Mouse (Mus musculus) forebrain, embryonic 10.5 days (tissue): Measurements from ENCODE around the gene Polr1e. TPM values are rescaled to one million over a fixed set of nuclear protein-coding genes. Genes with fewer than 3 reads are reported as not detected.
A peak's percentile ranks its signal among the peaks of the same experiment; 100 is the strongest.

ENCODE experiments used
- DNase-seq: peaks from one replicate; pipeline ENCODE4 v3.0.0-alpha.2; 2017; ENCODE audit warnings: low spot score; ENCODE audit errors: extremely low spot score
- H3K27ac ChIP-seq: fragments of 300-500 bp; sonication (generic); 2 replicates; pipeline ENCODE4 v1.5.1; 2016; ENCODE audit warnings: mild to moderate bottlenecking
- H3K27me3 ChIP-seq: fragments of 300-500 bp; sonication (generic); 2 replicates; pipeline ENCODE4 v1.6.1; 2016; ENCODE audit warnings: mild to moderate bottlenecking; ENCODE audit not compliant: poor library complexity, severe bottlenecking
- H3K36me3 ChIP-seq: fragments of 300-500 bp; sonication (generic); replicated peaks from 2 replicates; pipeline ENCODE4 v1.6.1; 2016; ENCODE audit warnings: mild to moderate bottlenecking, moderate library complexity
- H3K4me1 ChIP-seq: fragments of 300-500 bp; sonication (generic); 2 replicates; pipeline ENCODE4 v1.6.1; 2016
- H3K4me3 ChIP-seq: fragments of 300-500 bp; sonication (generic); 2 replicates; pipeline ENCODE4 v1.5.1; 2016; ENCODE audit warnings: mild to moderate bottlenecking, moderate library complexity
- H3K9me3 ChIP-seq: fragments of 300-500 bp; sonication (generic); 2 replicates; pipeline ENCODE4 v1.6.1; 2016; ENCODE audit warnings: mild to moderate bottlenecking, moderate library complexity
- WGBS: fragments of 180-500 bp; shearing (Covaris S2); methylation state at CpG from one replicate; pipeline ENCODE4 v1.1.7; 2016; 5-methylcytosine and 5-hydroxymethylcytosine counted together
- polyA plus RNA-seq: library from polyadenylated mRNA; unstranded; fragments of >200 nt; fragmentation: Nextera tagmentation; extraction: Ambion mirVana; gene quantifications from 2 replicates; pipeline ENCODE4 v1.2.1, GENCODE M21; 2016

Polr1e gene
- polyA plus RNA-seq = 64.8 and 71.4 TPM in 2 replicates

DNA sequence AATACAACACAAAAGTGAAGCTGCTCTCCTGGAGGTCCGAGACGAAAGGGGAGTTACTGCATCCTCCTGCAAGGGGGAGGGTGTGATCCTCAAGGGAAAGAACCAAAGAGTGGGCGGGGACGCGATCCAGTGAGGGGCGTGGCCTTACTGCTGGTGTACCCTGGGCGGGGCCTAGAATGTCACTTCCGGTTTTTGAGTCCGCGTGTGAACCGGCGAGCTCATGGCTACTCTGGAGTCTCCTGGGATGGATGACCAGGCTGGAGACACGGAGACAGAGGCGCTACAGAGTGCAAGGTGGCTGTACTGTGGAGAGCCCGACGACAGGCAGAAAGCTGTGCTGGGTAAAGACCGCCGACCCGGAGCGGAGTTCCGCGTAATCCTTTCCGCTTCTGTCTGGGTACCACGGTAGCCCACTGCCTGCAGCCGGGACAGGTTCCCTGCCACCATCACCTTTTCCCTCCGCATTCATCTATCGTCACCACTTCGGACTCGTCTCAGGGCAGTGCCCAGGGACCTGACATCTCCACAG is at the start of gene Polr1e:
Gene Polr1e, plus strand, starts transcription at position 132 of the 529 bp plus-strand sequence.
- DNase-seq = peak; percentile 94

GRCm38 (mm10) chr4:44970056-44970455 is 48.3 kb upstream of the Polr1e start:
- H3K27ac ChIP-seq = no peak overlapping the region
- no peak overlapping the region for H3K4me3 ChIP-seq
- 96% methylated on average over 7 of the region's 7 CpGs for WGBS
- no peak for DNase-seq
- no peaks in the 10 kb centered on the region for H3K36me3 ChIP-seq
- H3K4me1 ChIP-seq = peaks cover 14% of the 10 kb centered on the region
- no peaks in the 10 kb centered on the region for H3K9me3 ChIP-seq
- H3K27me3 ChIP-seq = no peaks in the 10 kb centered on the region

More for the DNA sequence above, at the start of gene Polr1e:
- peaks cover 18% of the 10 kb centered on the region for H3K36me3 ChIP-seq
- WGBS = 0% methylated on average over 29 of the region's 29 CpGs
- no peaks in the 10 kb centered on the region for H3K9me3 ChIP-seq
- peak within 1 kb of the TSS; percentile 85 for H3K27ac ChIP-seq
- peak within 1 kb of the TSS; percentile 87 for H3K4me3 ChIP-seq
- no peaks in the 10 kb centered on the region for H3K27me3 ChIP-seq
- H3K4me1 ChIP-seq = peaks cover 32% of the 10 kb centered on the region

GRCm38 (mm10) chr4:44970612-44971110 is 47.7 kb upstream of the Polr1e start:
- peak; percentile 66 for DNase-seq
- WGBS = 27% methylated on average over 10 of the region's 10 CpGs
- H3K9me3 ChIP-seq = no peaks in the 10 kb centered on the region

GRCm38 (mm10) chr4:44973450-44973849 is 44.9 kb upstream of the Polr1e start:
- H3K27ac ChIP-seq = peak overlapping the region; percentile 68
- H3K4me3 ChIP-seq = peak overlapping the region; percentile 34
- no peaks in the 10 kb centered on the region for H3K27me3 ChIP-seq
- peak; percentile 82 for DNase-seq
- H3K36me3 ChIP-seq = no peaks in the 10 kb centered on the region
- peaks cover 14% of the 10 kb centered on the region for H3K4me1 ChIP-seq
- 14% methylated on average over 9 of the region's 9 CpGs for WGBS
- H3K9me3 ChIP-seq = no peaks in the 10 kb centered on the region

More at GRCm38 (mm10) chr4:44970612-44971110, 47.7 kb upstream of the Polr1e start:
- H3K27me3 ChIP-seq = no peaks in the 10 kb centered on the region
- no peak overlapping the region for H3K4me3 ChIP-seq
- peaks cover 14% of the 10 kb centered on the region for H3K4me1 ChIP-seq
- no peaks in the 10 kb centered on the region for H3K36me3 ChIP-seq
- H3K27ac ChIP-seq = no peak overlapping the region

GRCm38 (mm10) chr4:44973871-44974270 is 44.5 kb upstream of the Polr1e start:
- Histone ChIP-seq H3K9me3 (no peaks in the 10 kb centered on the region), H3K27me3 (no peaks in the 10 kb centered on the region), H3K4me3 (peak overlapping the region; percentile 34), H3K4me1 (peaks cover 14% of the 10 kb centered on the region), H3K27ac (peak overlapping the region; percentile 68), H3K36me3 (no peaks in the 10 kb centered on the region)
- no peak for DNase-seq
- WGBS = 59% methylated on average over 14 of the region's 14 CpGs

- H3K27ac ChIP-seq = peak overlapping the region; percentile 68; the same call in 1 of the 2 replicates
- peaks cover 14% of the 10 kb centered on the region for H3K4me1 ChIP-seq
- H3K9me3 ChIP-seq = no peaks in the 10 kb centered on the region
- no peaks in the 10 kb centered on the region for H3K36me3 ChIP-seq
- WGBS = 79% methylated on average over 8 of the region's 8 CpGs
- H3K4me3 ChIP-seq = no peak overlapping the region
- H3K27me3 ChIP-seq = no peaks in the 10 kb centered on the region
- no peak for DNase-seq
These were observed 44.1 kb upstream of the Polr1e start for GRCm38 (mm10) chr4:44974331-44974730.

- DNase-seq = no peak
- Histone ChIP-seq H3K27me3 (no peaks in the 10 kb centered on the region), H3K9me3 (no peaks in the 10 kb centered on the region), H3K36me3 (no peaks in the 10 kb centered on the region), H3K27ac (no peak overlapping the region), H3K4me1 (peaks cover 17% of the 10 kb centered on the region), H3K4me3 (no peak overlapping the region)
- WGBS = 82% methylated on average over 6 of the region's 6 CpGs
These were observed 42.3 kb upstream of the Polr1e start for GRCm38 (mm10) chr4:44976026-44976615.

DNA sequence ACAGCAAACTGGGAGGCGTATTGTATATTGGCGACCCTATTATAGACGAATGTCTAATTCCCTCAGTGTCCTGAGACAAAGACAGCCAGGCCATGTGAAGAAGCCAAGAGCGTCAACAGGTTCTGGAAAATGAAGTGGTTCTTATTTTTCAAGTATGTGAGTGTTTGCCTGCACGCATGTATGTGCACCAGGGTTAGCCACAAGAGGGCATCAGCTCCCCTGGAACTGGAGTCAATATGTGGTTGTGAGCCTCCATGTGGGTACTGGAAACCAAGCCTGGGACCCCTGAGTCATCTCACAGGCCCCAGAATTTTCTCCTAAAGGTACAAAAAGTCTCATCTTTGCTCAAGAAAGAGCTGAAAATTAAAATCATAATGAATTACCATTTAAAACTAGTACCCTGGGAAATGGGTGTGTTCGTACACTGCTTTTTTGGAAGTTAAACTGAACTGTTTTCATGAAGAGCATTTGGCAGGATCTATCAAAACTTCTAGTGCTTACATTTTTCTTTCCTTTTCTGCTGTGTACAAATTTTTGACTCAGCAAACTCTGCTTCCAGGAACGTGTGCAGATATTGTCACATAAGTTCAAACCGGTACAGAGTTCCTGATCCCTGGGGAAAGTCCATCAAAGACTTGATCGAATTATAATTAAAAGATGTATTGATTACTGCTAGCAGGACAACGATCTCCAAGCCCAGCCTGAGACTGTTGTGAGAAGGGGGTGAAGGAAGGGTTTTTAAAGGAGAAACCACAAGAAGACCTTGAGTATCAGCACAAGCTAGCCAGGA is 41.3 kb upstream of the Polr1e start:
- H3K36me3 ChIP-seq = no peaks in the 10 kb centered on the region
- H3K27ac ChIP-seq = no peak overlapping the region
- no peaks in the 10 kb centered on the region for H3K27me3 ChIP-seq
- WGBS = 92% methylated on average over 10 of the region's 10 CpGs
- no peak for DNase-seq
- H3K4me3 ChIP-seq = no peak overlapping the region
- H3K9me3 ChIP-seq = no peaks in the 10 kb centered on the region
- peaks cover 26% of the 10 kb centered on the region for H3K4me1 ChIP-seq

- 83% methylated on average over 5 of the region's 5 CpGs for WGBS
- Histone ChIP-seq H3K27me3 (no peaks in the 10 kb centered on the region), H3K9me3 (no peaks in the 10 kb centered on the region), H3K4me3 (no peak overlapping the region), H3K27ac (no peak overlapping the region), H3K36me3 (no peaks in the 10 kb centered on the region), H3K4me1 (peaks cover 37% of the 10 kb centered on the region)
- no peak for DNase-seq
These were observed 40.2 kb upstream of the Polr1e start for GRCm38 (mm10) chr4:44978175-44978574.

GRCm38 (mm10) chr4:44979794-44980338 is 38.5 kb upstream of the Polr1e start:
- no peak for DNase-seq
- WGBS = 84% methylated on average over 7 of the region's 7 CpGs
- no peak overlapping the region for H3K27ac ChIP-seq
- no peak overlapping the region for H3K4me3 ChIP-seq
- H3K27me3 ChIP-seq = no peaks in the 10 kb centered on the region
- peaks cover 32% of the 10 kb centered on the region for H3K4me1 ChIP-seq
- no peaks in the 10 kb centered on the region for H3K9me3 ChIP-seq
- peaks cover 14% of the 10 kb centered on the region for H3K36me3 ChIP-seq

- peak within 1 kb of the TSS; percentile 96 for H3K27ac ChIP-seq
- peaks cover 30% of the 10 kb centered on the region for H3K36me3 ChIP-seq
- no peaks in the 10 kb centered on the region for H3K27me3 ChIP-seq
- 2% methylated on average over 40 of the region's 40 CpGs for WGBS
- peak; percentile 91 for DNase-seq
- H3K4me1 ChIP-seq = peaks cover 35% of the 10 kb centered on the region
- H3K9me3 ChIP-seq = no peaks in the 10 kb centered on the region
- peak within 1 kb of the TSS; percentile 87 for H3K4me3 ChIP-seq
These were observed 37.0 kb upstream of the Polr1e start, which contains the start of gene Grhpr for GRCm38 (mm10) chr4:44981280-44981973. TSS of gene Grhpr (plus strand) at chr4:44981395.

- Histone ChIP-seq H3K27me3 (no peaks in the 10 kb centered on the region), H3K36me3 (peaks cover 35% of the 10 kb centered on the region), H3K27ac (peak overlapping the region; percentile 96), H3K9me3 (no peaks in the 10 kb centered on the region), H3K4me3 (peak overlapping the region; percentile 87), H3K4me1 (peaks cover 35% of the 10 kb centered on the region)
- DNase-seq = no peak
- 22% methylated on average over 5 of the region's 5 CpGs for WGBS
These were observed 36.5 kb upstream of the Polr1e start for GRCm38 (mm10) chr4:44981974-44982287.
